In the genomic region with DNA sequence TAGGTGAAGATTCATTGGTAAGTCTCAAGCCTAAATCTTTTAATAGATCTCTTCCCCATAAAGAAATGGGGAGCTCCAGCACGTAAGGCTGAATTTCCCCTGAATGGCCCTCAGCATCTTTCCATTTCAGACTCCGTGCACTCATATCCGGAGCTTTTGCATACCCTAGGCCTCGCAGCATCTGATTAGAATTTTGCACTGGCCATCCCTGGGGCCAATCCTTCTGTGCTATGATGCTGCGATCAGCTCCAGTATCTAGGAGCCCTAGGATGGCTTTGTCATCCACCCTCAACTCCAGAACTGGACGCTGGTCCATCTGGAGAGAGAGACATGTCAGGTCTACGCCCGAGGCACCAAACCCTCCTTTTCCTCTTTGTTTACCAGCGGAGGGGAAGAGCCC, we compare ENCODE assay signal across 2 mouse cellular contexts.
DNase-seq lines count a peak whose midpoint lies in the region.

No protein-coding gene starts in this region.

- DNase-seq in cerebellum, adult 11-12 months = peak; percentile 2
- DNase-seq in heart, adult 11 months = peak; percentile 91
